In genomic region chr3:105046870-105047269, GRCm38 (mm10) we compare ENCODE assay signal across 22 mouse cellular contexts. TPM values are rescaled to one million over a fixed set of nuclear protein-coding genes. Genes with fewer than 3 reads are reported as not detected.
DNase-seq lines count a peak whose midpoint lies in the region; ATAC-seq lines count a peak whose summit lies in the region.
"Had no signal": no experiment of that assay in that cellular context is flagged by ENCODE, and none has a peak within 500 bp of the region (broad histone marks: within the 10 kb centered on the region; RNA-seq: fewer than 3 reads in every experiment).

No protein-coding gene starts in this region.

- H3K27ac ChIP-seq in liver, embryonic 16.5 days (ENCODE audit: low read length) = no peak overlapping the region
- no peak overlapping the region for H3K27ac ChIP-seq in liver, embryonic 11.5 days (ENCODE audit: low read depth, low read length)
- H3K27ac ChIP-seq in heart, embryonic 14.5 days (replicated peaks in 1 of 2; ENCODE audit: control insufficient read depth in 1 of 2, insufficient read depth in 1 of 2, low read depth in 2 of 2, low read length in 2 of 2) = peak overlapping the region; percentile 72 to 83
- no peak overlapping the region for H3K27ac ChIP-seq in forebrain, embryonic 14.5 days (ENCODE audit: low read depth, low read length)
- H3K27ac ChIP-seq: embryonic facial prominence, embryonic 13.5 days; forebrain, embryonic 12.5 days; liver, embryonic 14.5 days had no signal

- WGBS in liver, embryonic 16.5 days (ENCODE audit: insufficient replicate concordance) = 21% methylated on average over 5 of the region's 5 CpGs
- 26% methylated on average over 5 of the region's 5 CpGs for WGBS in liver, embryonic 11.5 days
- 3% methylated on average over 5 of the region's 5 CpGs for WGBS in heart, embryonic 14.5 days
- WGBS in forebrain, embryonic 14.5 days = 94% methylated on average over 5 of the region's 5 CpGs

- H3K4me1 ChIP-seq in liver, embryonic 16.5 days (ENCODE audit: control insufficient read depth, low read depth, low read length) = peaks cover 2% of the 10 kb centered on the region; the same call in 1 of the 2 replicates
- H3K4me1 ChIP-seq in liver, embryonic 11.5 days (replicated peaks; ENCODE audit: control insufficient read depth, insufficient read depth, low read length) = peaks cover 5% of the 10 kb centered on the region; the same call in 1 of the 2 replicates
- H3K4me1 ChIP-seq in heart, embryonic 14.5 days (ENCODE audit: control insufficient read depth in 2 of 2, insufficient read depth in 2 of 2, low read length in 2 of 2) = peaks cover 39 to 82% of the 10 kb centered on the region in 2 experiments
- peaks cover 18% of the 10 kb centered on the region for H3K4me1 ChIP-seq in forebrain, embryonic 14.5 days (ENCODE audit: control insufficient read depth, insufficient read depth, low read length)

- H3K36me3 ChIP-seq in liver, embryonic 16.5 days (ENCODE audit: control insufficient read depth, insufficient read depth) = no peaks in the 10 kb centered on the region
- no peaks in the 10 kb centered on the region for H3K36me3 ChIP-seq in liver, embryonic 11.5 days (ENCODE audit: control insufficient read depth, insufficient read depth, low read length)
- H3K36me3 ChIP-seq in heart, embryonic 14.5 days (ENCODE audit: control insufficient read depth, insufficient read depth, low read length) = no peaks in the 10 kb centered on the region
- H3K36me3 ChIP-seq in forebrain, embryonic 14.5 days (ENCODE audit: control insufficient read depth, insufficient read depth, low read length) = no peaks in the 10 kb centered on the region
- H3K36me3 ChIP-seq: forebrain, embryonic 12.5 days had no signal

- peaks cover 7% of the 10 kb centered on the region for H3K27me3 ChIP-seq in liver, embryonic 16.5 days (ENCODE audit: control insufficient read depth, insufficient read depth, low read depth, low read length)
- H3K27me3 ChIP-seq in liver, embryonic 11.5 days (replicated peaks; ENCODE audit: control insufficient read depth, insufficient read depth, low read length) = peaks cover 4% of the 10 kb centered on the region
- no peaks in the 10 kb centered on the region for H3K27me3 ChIP-seq in heart, embryonic 14.5 days (ENCODE audit: control insufficient read depth, insufficient read depth, low read length)
- no peaks in the 10 kb centered on the region for H3K27me3 ChIP-seq in forebrain, embryonic 14.5 days (replicated peaks; ENCODE audit: control insufficient read depth, insufficient read depth, low read length)
- H3K27me3 ChIP-seq: embryonic facial prominence, embryonic 13.5 days; forebrain, embryonic 12.5 days had no signal

- no peaks in the 10 kb centered on the region for H3K9me3 ChIP-seq in liver, embryonic 16.5 days (replicated peaks; ENCODE audit: control insufficient read depth, low read length)
- no peaks in the 10 kb centered on the region for H3K9me3 ChIP-seq in liver, embryonic 11.5 days (ENCODE audit: control insufficient read depth, low read length)
- no peaks in the 10 kb centered on the region for H3K9me3 ChIP-seq in heart, embryonic 14.5 days (ENCODE audit: control insufficient read depth, low read length)
- H3K9me3 ChIP-seq in forebrain, embryonic 14.5 days (replicated peaks; ENCODE audit: control insufficient read depth, low read length) = no peaks in the 10 kb centered on the region
- H3K9me3 ChIP-seq: embryonic facial prominence, embryonic 13.5 days; forebrain, embryonic 12.5 days had no signal

- ATAC-seq in liver, embryonic 16.5 days (ENCODE audit: low read depth) = peak; percentile 13; the same call in 1 of the 2 replicates
- ATAC-seq in liver, embryonic 11.5 days (replicated peaks; ENCODE audit: low FRiP score) = no peak
- peak; percentile 23; the same call in 1 of the 2 replicates for ATAC-seq in heart, embryonic 14.5 days (ENCODE audit: insufficient number of reproducible peaks, insufficient read depth, low FRiP score, low read depth)
- no peak for ATAC-seq in forebrain, embryonic 14.5 days
- ATAC-seq: hindbrain, embryonic 16.5 days had no signal

- DNase-seq in heart, adult 8-10 months (ENCODE audit: low spot score) = peak; percentile 62
- DNase-seq in heart, postnatal 14 days = no peak
- DNase-seq in liver, embryonic 11.5 days (ENCODE audit: low spot score) = no peak
- peak; percentile 59 for DNase-seq in skeletal muscle tissue, adult 2 months (ENCODE audit: low read depth, low spot score)
- no peak for DNase-seq in forebrain, embryonic 14.5 days (ENCODE audit: low spot score)
- no peak for DNase-seq in ovary, postnatal 10 days (ENCODE audit: low spot score)
- DNase-seq: cerebellum, adult 9-10 months; thymus, postnatal 4 days had no signal

- intact Hi-C loops in heart, postnatal 14 days (cut with DNase I) = no loop called here

- no peak overlapping the region for H3K9ac ChIP-seq in liver, embryonic 16.5 days (ENCODE audit: low read depth, low read length)
- no peak overlapping the region for H3K9ac ChIP-seq in liver, embryonic 11.5 days (ENCODE audit: low read depth, low read length)
- peak overlapping the region; percentile 65 for H3K9ac ChIP-seq in heart, embryonic 14.5 days (ENCODE audit: low read length)
- H3K9ac ChIP-seq in forebrain, embryonic 14.5 days (ENCODE audit: low read length) = no peak overlapping the region
- H3K9ac ChIP-seq: forebrain, embryonic 12.5 days; liver, embryonic 14.5 days had no signal

- H3K4me2 ChIP-seq in liver, embryonic 16.5 days (ENCODE audit: low read depth, low read length) = no peak overlapping the region
- H3K4me2 ChIP-seq in liver, embryonic 11.5 days = no peak overlapping the region
- peak overlapping the region; percentile 58 for H3K4me2 ChIP-seq in heart, embryonic 14.5 days (ENCODE audit: low read length)
- no peak overlapping the region for H3K4me2 ChIP-seq in forebrain, embryonic 14.5 days (ENCODE audit: low read length)
- H3K4me2 ChIP-seq: embryonic facial prominence, embryonic 13.5 days; forebrain, embryonic 12.5 days had no signal

- H3K4me3 ChIP-seq in liver, embryonic 16.5 days (ENCODE audit: low read depth, low read length) = no peak overlapping the region
- H3K4me3 ChIP-seq in liver, embryonic 11.5 days (ENCODE audit: low read depth, low read length) = no peak overlapping the region
- peak overlapping the region in 1 of 2 experiments; percentile 12; a peak in 1 of 4 replicates for H3K4me3 ChIP-seq in heart, embryonic 14.5 days (ENCODE audit: control insufficient read depth in 1 of 2, insufficient read depth in 1 of 2, low read depth in 1 of 2, low read length in 2 of 2)
- no peak overlapping the region for H3K4me3 ChIP-seq in forebrain, embryonic 14.5 days (ENCODE audit: low read depth, low read length)
- H3K4me3 ChIP-seq: embryonic facial prominence, embryonic 13.5 days; forebrain, embryonic 12.5 days had no signal

RNA-seq across cellular contexts. Expression of gene Cttnbp2nl, which starts 6.1 kb away (rescaled TPM):
- 10 to 100 TPM; 14.0 to 21.4 (median 15.6) TPM for total RNA-seq in heart, adult 8-10 months (2022)
- 10 to 100 TPM; 30.2 to 31.3 TPM for total RNA-seq in heart, postnatal 14 days (2021)
- 2.1 and 3.3 TPM in 2 replicates for polyA plus RNA-seq in liver, embryonic 16.5 days (2015; fragmentation: Nextera tagmentation; extraction: Ambion mirVana)
- 12.1 and 12.6 TPM in 2 replicates for polyA plus RNA-seq in liver, embryonic 11.5 days (2014; fragmentation: Nextera tagmentation; extraction: Ambion mirVana)
- polyA plus RNA-seq in heart, embryonic 14.5 days (2014; fragmentation: Nextera tagmentation; extraction: Ambion mirVana) = 22.8 and 24.0 TPM in 2 replicates
- polyA plus RNA-seq in forebrain, embryonic 14.5 days (2014; fragmentation: Nextera tagmentation; extraction: Ambion mirVana) = 42.8 and 51.3 TPM in 2 replicates
- total RNA-seq: megakaryocyte-erythroid progenitor cell, adult 5-6 weeks had no signal

RNA-seq across cellular contexts. Expression of gene 4930564D02Rik, which starts 19.8 kb away (rescaled TPM):
- total RNA-seq in heart, adult 8-10 months (2022) = not detected
- not detected for total RNA-seq in heart, postnatal 14 days (2021)
- not detected in 2 replicates for polyA plus RNA-seq in liver, embryonic 16.5 days (2015; fragmentation: Nextera tagmentation; extraction: Ambion mirVana)
- not detected in 2 replicates for polyA plus RNA-seq in liver, embryonic 11.5 days (2014; fragmentation: Nextera tagmentation; extraction: Ambion mirVana)
- not detected in 2 replicates for polyA plus RNA-seq in heart, embryonic 14.5 days (2014; fragmentation: Nextera tagmentation; extraction: Ambion mirVana)
- polyA plus RNA-seq in forebrain, embryonic 14.5 days (2014; fragmentation: Nextera tagmentation; extraction: Ambion mirVana) = not detected in 2 replicates
- total RNA-seq: gastrocnemius, postnatal 36 days; left cerebral cortex, adult 8-10 months; megakaryocyte-erythroid progenitor cell, adult 5-6 weeks; MEL had no signal
- polyA plus RNA-seq: brain, embryonic 14.5 days; C2C12; embryonic facial prominence, embryonic 13.5 days; forebrain, embryonic 12.5 days; hindbrain, embryonic 16.5 days; kidney, embryonic 16.5 days; liver, embryonic 14.5 days; stomach, embryonic 16.5 days had no signal

Comparison
In these comparisons a context has a peak if more than half of its experiments do, and no peak if none do; other contexts are left out.
1. DNase-seq: peak in heart, adult 8-10 months (single experiment) and skeletal muscle tissue, adult 2 months (single experiment); none in heart, postnatal 14 days (0 of 2), liver, embryonic 11.5 days (single experiment), forebrain, embryonic 14.5 days (single experiment) and ovary, postnatal 10 days (single experiment).
2. ATAC-seq: peak in liver, embryonic 16.5 days (single experiment) and heart, embryonic 14.5 days (single experiment); none in liver, embryonic 11.5 days (single experiment) and forebrain, embryonic 14.5 days (single experiment).
3. H3K27ac ChIP-seq: peak in heart, embryonic 14.5 days (2 of 2); none in liver, embryonic 16.5 days (single experiment), liver, embryonic 11.5 days (single experiment) and forebrain, embryonic 14.5 days (single experiment).